Mouse (Mus musculus) adrenal gland, postnatal 14 days (tissue): ENCODE results near the gene Gpr165. TPM values are rescaled to one million over a fixed set of nuclear protein-coding genes. Genes with fewer than 3 reads are reported as not detected.

Source experiments
- DNase-seq: peaks from one replicate; pipeline ENCODE4 v3.0.0; 2021; ENCODE audit warnings: mixed read lengths
- long read RNA-seq, 2 experiments: library from polyadenylated mRNA; stranded (forward); transcript quantifications; one replicate each; pipeline ENCODE4 v2.0.0; 2021
- total RNA-seq: library from RNA; stranded (reverse); gene quantifications from 2 replicates; pipeline ENCODE4 v1.2.3, GENCODE M21; 2021

Gpr165 gene
- 0.70 and 1.1 TPM in 2 replicates for total RNA-seq
- long read RNA-seq, experiment 1 = 0 reads
- long read RNA-seq, experiment 2 = 0 reads

DNA sequence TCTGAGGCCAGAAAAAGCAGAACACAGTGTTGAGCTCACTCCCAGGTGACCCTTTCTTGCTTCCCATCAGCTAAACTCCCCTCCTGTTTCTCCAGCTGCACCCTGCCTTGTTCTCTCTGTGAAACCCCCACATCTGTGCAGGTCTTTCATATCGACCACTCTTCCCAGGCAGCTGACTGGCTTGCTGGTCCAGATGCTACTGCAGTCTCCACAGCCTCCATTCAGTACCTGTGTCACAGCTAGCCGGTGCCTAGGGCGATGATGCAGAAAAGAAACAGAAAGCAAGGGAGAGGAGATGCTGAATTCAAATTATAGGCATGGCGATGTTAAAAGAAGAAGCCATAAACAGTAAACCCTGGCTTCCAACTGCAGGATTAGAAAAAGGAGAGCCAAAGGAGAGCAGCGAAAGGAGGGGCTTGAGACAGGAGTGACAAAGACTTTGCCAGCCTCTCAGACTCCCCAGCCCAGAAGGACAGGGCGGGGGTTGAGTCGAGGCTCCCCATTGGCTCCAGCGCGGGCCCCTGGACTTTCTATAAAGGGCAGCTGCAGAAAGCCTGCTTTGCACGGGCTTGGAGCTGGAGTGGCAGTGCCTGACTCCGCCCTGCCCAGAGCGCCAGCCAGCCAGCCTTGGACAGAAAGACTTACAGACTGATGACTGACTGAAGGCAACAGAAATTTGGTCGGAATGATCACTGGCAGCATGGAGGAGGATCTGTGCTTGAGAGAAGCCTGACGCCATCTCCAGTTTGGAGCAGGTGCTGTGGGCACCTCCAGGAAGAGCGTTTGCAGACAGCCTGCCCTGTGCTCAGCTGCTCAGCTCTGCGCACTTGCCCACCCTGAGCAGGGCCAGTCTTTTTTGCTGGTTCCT lies at the start of gene Gpr165:
TSS of gene Gpr165 (plus strand) at position 535 of the 868 bp plus-strand sequence.
- DNase-seq = peak; percentile 64

DNA sequence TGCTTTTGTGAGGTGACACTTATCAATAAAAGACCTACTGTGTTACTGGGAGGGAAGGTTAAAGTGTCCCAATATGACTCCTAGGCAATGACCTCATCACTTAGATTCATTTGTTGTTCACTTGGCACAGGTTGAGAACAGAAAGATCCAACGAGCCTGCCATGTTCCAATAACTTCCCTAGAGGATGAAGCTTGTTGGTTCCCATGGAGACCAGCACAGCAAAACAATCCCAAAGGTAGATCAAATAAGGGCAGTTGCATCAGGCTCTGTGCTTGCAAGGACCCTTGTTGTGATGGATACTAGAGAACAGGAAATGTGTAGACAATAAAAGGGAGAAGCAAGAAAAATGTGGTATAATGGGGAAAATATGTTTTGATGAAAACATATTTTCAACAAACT lies 38.4 kb upstream of the Gpr165 start:
- DNase-seq = no peak
